In genomic region chr10:53795567-53796257, GRCm38 (mm10) we compare ENCODE assay signal across 9 mouse cellular contexts. TPM values are rescaled to one million over a fixed set of nuclear protein-coding genes. Genes with fewer than 3 reads are reported as not detected.
DNase-seq lines count a peak whose midpoint lies in the region; ATAC-seq and TF ChIP-seq lines count a peak whose summit lies in the region.
"Had no signal": no experiment of that assay in that cellular context is flagged by ENCODE, and none has a peak within 500 bp of the region (broad histone marks: within the 10 kb centered on the region; RNA-seq: fewer than 3 reads in every experiment).

No protein-coding gene starts in this region.

- POLR2A ChIA-PET in Patski (lab: Charles Lee), result no interaction called here

- H3K27ac ChIP-seq in intestine, postnatal 0 days (ENCODE audit: low read depth, low read length), result no peak overlapping the region
- H3K27ac ChIP-seq in intestine, embryonic 15.5 days, result no peak overlapping the region
- H3K27ac ChIP-seq: neural tube, embryonic 12.5 days had no signal

- H3K4me1 ChIP-seq in intestine, postnatal 0 days (replicated peaks; ENCODE audit: control insufficient read depth, insufficient read depth, low read length), result no peaks in the 10 kb centered on the region
- H3K4me1 ChIP-seq in intestine, embryonic 15.5 days (replicated peaks), result no peaks in the 10 kb centered on the region
- H3K4me1 ChIP-seq: neural tube, embryonic 12.5 days had no signal

- no peaks in the 10 kb centered on the region for H3K9me3 ChIP-seq in intestine, postnatal 0 days (ENCODE audit: control insufficient read depth)
- no peaks in the 10 kb centered on the region for H3K9me3 ChIP-seq in intestine, embryonic 15.5 days
- H3K9me3 ChIP-seq: neural tube, embryonic 12.5 days had no signal

- DNase-seq in Patski (ENCODE audit: low read depth, low spot score), result no peak
- peak; percentile 44 for DNase-seq in embryo, embryonic 10 days (ENCODE audit: low spot score)
- DNase-seq in layer of hippocampus, postnatal 10 days (ENCODE audit: low spot score in 2 of 2), result peak; percentile 57 to 61
- DNase-seq in right cerebral cortex, postnatal 10 days (ENCODE audit: low spot score in 2 of 2), result peak; percentile 49 to 60
- no peak for DNase-seq in urinary bladder, postnatal 14 days (ENCODE audit: low spot score)
- no peak for DNase-seq in adrenal gland, adult 2 months

- H3K27me3 ChIP-seq in intestine, postnatal 0 days (replicated peaks; ENCODE audit: control insufficient read depth, insufficient read depth, low read length), result no peaks in the 10 kb centered on the region
- H3K27me3 ChIP-seq in intestine, embryonic 15.5 days (replicated peaks), result no peaks in the 10 kb centered on the region
- no peaks in the 10 kb centered on the region for H3K27me3 ChIP-seq in Patski
- H3K27me3 ChIP-seq: neural tube, embryonic 12.5 days had no signal

- in situ Hi-C loops in Patski (cut with MboI; ENCODE audit: low pct_unique_long_range_greater_than_20kb), result loop anchor here (5.0 kb wide), 1 partner anchor 163 kb away; the partner anchor contains the start of gene Mcm9

- H3K9ac ChIP-seq in intestine, postnatal 0 days (ENCODE audit: low read depth, low read length), result no peak overlapping the region
- no peak overlapping the region for H3K9ac ChIP-seq in intestine, embryonic 15.5 days
- H3K9ac ChIP-seq: neural tube, embryonic 12.5 days had no signal

- ATAC-seq in intestine, postnatal 0 days, result no peak
- ATAC-seq in intestine, embryonic 15.5 days, result no peak
- ATAC-seq in Patski, result no peak

- H3K4me3 ChIP-seq in intestine, postnatal 0 days (ENCODE audit: low read depth, low read length), result no peak overlapping the region
- H3K4me3 ChIP-seq in intestine, embryonic 15.5 days (replicated peaks), result no peak overlapping the region
- H3K4me3 ChIP-seq: neural tube, embryonic 12.5 days had no signal

- WGBS in intestine, postnatal 0 days, result 10% methylated on average over 2 of the region's 2 CpGs
- WGBS in intestine, embryonic 15.5 days, result 8% methylated on average over 2 of the region's 2 CpGs

- TF ChIP-seq CTCF in intestine, postnatal 0 days (IDR thresholded peaks at IDR 0.05; ENCODE audit: low read depth), result peak; percentile 73
- peak; percentile 55 for TF ChIP-seq CTCF in Patski (IDR thresholded peaks at IDR 0.05)

- CTCF ChIA-PET in Patski (lab: Charles Lee), result interaction anchor here (3.7 kb wide), 1 partner anchor 154 kb away, joined by 19 read pairs; no protein-coding TSS in a partner anchor

- no peaks in the 10 kb centered on the region for H3K36me3 ChIP-seq in intestine, postnatal 0 days (ENCODE audit: control insufficient read depth, insufficient read depth)
- no peaks in the 10 kb centered on the region for H3K36me3 ChIP-seq in intestine, embryonic 15.5 days
- H3K36me3 ChIP-seq: neural tube, embryonic 12.5 days had no signal

- H3K4me2 ChIP-seq in intestine, postnatal 0 days (replicated peaks; ENCODE audit: low read depth), result no peak overlapping the region
- H3K4me2 ChIP-seq in intestine, embryonic 15.5 days (replicated peaks), result no peak overlapping the region
- H3K4me2 ChIP-seq: neural tube, embryonic 12.5 days had no signal

RNA-seq across cellular contexts. Expression of gene Fam184a, which starts 44.8 kb away (rescaled TPM):
- 0.56 and 1.1 TPM in 2 replicates for polyA plus RNA-seq in intestine, postnatal 0 days (2015; fragmentation: Nextera tagmentation; extraction: Ambion mirVana)
- polyA plus RNA-seq in intestine, embryonic 15.5 days (2015; fragmentation: Nextera tagmentation; extraction: Ambion mirVana), result 1.8 and 2.2 TPM in 2 replicates
- 10.3 TPM for polyA plus RNA-seq in Patski (2021)
- total RNA-seq in layer of hippocampus, postnatal 10 days (2021), result 10 to 100 TPM; 23.3 to 25.0 TPM
- total RNA-seq in adrenal gland, adult 2 months (2021), result 1 to 10 TPM; 2.6 to 2.9 TPM
- 0.35 and 0.42 TPM in 2 replicates for polyA plus RNA-seq in adrenal gland, adult 2 months (2012; rRNA removed)

Comparison
In these comparisons a context has a peak if more than half of its experiments do, and no peak if none do; other contexts are left out.
1. DNase-seq: peak in embryo, embryonic 10 days (single experiment), layer of hippocampus, postnatal 10 days (2 of 2) and right cerebral cortex, postnatal 10 days (2 of 2); none in Patski (single experiment), urinary bladder, postnatal 14 days (single experiment) and adrenal gland, adult 2 months (single experiment).